Mouse (Mus musculus): ENCODE data around the gene 2610318N02Rik. TPM values are rescaled to one million over a fixed set of nuclear protein-coding genes. Genes with fewer than 3 reads are reported as not detected.

2610318N02Rik gene
- polyA plus RNA-seq, 1 experiment from 2014 or later: 54.8 TPM

GRCm38 (mm10) chr16:17137355-17137754 is 12.4 kb upstream of the 2610318N02Rik start:
- Histone ChIP-seq H3K4me2 (no peak overlapping the region), H3K4me3 (no peak overlapping the region), H3K27me3 (no peaks in the 10 kb centered on the region), H3K36me3 (0 out of 2 replicates have a peak, but pooled peaks cover 4% of the 10 kb centered on the region), H3K4me1 (peaks cover 5% of the 10 kb centered on the region), H3K9ac (no peak overlapping the region), H3K9me3 (no peaks in the 10 kb centered on the region), H3K27ac (no peak overlapping the region)
- ATAC-seq (ENCODE audit: insufficient number of reproducible peaks, insufficient read depth, low FRiP score, low TSS enrichment, low read depth): no peak
- 76% methylated on average over 15 of the region's 15 CpGs for WGBS

GRCm38 (mm10) chr16:17132906-17133200 is 7.9 kb upstream of the 2610318N02Rik start:
- 32% methylated on average over 7 of the region's 7 CpGs for WGBS
- Histone ChIP-seq H3K4me2 (peak overlapping the region; percentile 96), H3K36me3 (0 out of 2 replicates have a peak, but pooled peaks cover 3% of the 10 kb centered on the region), H3K27ac (no peak overlapping the region; the same call in 1 of the 2 replicates), H3K9me3 (no peaks in the 10 kb centered on the region), H3K27me3 (no peaks in the 10 kb centered on the region), H3K4me3 (peak overlapping the region; percentile 80), H3K4me1 (peaks cover 18% of the 10 kb centered on the region), H3K9ac (peak overlapping the region; percentile 62)
- no peak for ATAC-seq (ENCODE audit: insufficient number of reproducible peaks, insufficient read depth, low FRiP score, low TSS enrichment, low read depth)

DNA sequence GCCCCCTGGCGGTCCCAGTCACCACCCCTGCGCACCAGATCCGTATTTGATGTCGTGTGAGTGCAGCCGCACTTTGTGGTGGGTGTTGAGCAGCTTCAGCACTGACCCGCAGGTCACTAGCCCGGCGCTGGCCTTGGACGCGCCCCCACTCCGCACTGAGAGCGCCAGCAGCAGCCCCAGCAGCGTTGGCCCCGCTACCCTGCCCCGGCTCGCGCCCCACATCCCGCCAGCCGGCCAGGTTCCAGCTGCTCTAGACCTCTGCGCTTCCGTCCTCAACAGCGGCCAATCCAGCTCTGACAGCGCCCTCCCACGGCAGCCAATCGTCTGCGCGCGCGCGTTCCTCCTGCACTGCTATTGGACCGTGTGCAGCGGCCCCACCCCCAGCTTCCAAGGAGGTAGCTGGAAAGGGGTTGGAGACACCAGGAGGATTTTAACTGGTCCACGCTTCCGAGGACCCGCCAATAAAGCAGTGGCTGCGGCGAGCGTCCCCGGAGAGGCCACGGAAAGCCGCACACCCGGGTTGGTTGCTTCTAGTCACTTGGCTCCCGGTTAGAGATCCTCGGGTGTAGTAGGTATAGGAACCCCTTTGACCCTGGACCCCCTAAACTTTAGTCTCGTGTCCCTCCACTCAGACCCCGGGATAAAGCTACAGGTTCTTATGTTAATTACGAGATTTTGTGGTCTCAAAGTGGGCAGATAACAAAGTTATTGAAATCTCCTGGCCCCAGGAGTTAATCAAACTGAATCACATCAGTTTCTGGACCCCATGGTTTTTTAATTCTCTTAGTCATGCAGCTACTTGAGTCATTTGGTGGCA is 7.3 kb upstream of the 2610318N02Rik start, which contains the start of gene Sdf2l1:
Sdf2l1 (minus strand) TSS at position 295 of the 817 bp plus-strand sequence.
- Histone ChIP-seq H3K36me3 (0 out of 2 replicates have a peak, but pooled peaks cover 3% of the 10 kb centered on the region), H3K9ac (peak within 1 kb of the TSS; percentile 79), H3K27me3 (no peaks in the 10 kb centered on the region), H3K9me3 (no peaks in the 10 kb centered on the region), H3K4me1 (peaks cover 18% of the 10 kb centered on the region), H3K27ac (peak within 1 kb of the TSS; percentile 79), H3K4me3 (peak within 1 kb of the TSS; percentile 80), H3K4me2 (peak within 1 kb of the TSS; percentile 96)
- ATAC-seq (ENCODE audit: insufficient number of reproducible peaks, insufficient read depth, low FRiP score, low TSS enrichment, low read depth): peak; percentile 97
- WGBS: under 1% methylated on average over 47 of the region's 47 CpGs

DNA sequence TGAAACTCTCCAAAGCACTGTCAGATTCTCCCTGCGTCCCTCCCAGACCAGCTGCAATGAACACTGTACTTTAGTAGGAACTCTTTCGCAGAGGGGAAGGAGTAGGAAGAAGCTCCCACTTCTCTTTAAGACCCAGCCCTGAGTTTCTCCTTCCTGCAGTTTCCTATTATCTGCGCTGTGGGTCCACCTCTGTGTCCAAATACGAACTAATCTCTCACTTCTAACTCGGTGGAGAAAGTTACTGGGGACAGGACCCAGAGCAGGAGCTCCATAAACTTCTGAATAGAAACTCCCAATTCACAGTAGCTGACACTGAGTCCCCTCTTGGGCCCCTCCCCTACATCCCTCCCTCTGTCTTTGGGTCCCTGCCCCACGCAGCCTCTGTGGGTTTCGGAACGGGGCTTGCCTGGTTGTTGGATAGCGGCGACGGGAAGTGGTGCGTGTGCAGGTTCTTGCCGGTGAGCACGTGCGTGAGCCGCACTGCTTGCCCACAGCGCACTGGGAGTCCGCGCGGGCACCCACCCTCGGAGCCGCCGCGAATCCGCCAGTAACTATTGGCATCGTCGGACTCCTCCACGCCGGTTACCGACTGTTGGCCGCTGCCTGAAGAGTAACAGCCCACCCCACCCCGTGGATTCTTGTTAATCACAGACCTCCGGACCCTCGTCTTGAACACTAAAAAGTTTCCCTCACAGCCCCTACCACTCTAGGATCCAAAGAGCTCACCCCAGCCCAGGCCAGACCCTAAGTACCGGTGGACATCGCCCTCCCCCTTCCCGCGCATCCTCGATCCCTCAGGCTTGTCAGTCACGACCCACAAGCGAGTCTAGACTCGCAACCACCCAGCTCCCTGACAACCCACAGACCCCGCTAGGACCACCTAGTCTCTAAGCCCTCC is 6.5 kb upstream of the 2610318N02Rik start:
- H3K27me3 ChIP-seq: no peaks in the 10 kb centered on the region
- 3% methylated on average over 43 of the region's 43 CpGs for WGBS
- peak overlapping the region; percentile 79 for H3K27ac ChIP-seq
- 0 out of 2 replicates have a peak, but pooled peaks cover 3% of the 10 kb centered on the region for H3K36me3 ChIP-seq
- H3K9me3 ChIP-seq: no peaks in the 10 kb centered on the region
- ATAC-seq (ENCODE audit: insufficient number of reproducible peaks, insufficient read depth, low FRiP score, low TSS enrichment, low read depth): no peak; the same call in 1 of the 2 replicates
- peak overlapping the region; percentile 96 for H3K4me2 ChIP-seq
- H3K4me1 ChIP-seq: peaks cover 18% of the 10 kb centered on the region
- H3K4me3 ChIP-seq: peak overlapping the region; percentile 80
- H3K9ac ChIP-seq: peak overlapping the region; percentile 79

DNA sequence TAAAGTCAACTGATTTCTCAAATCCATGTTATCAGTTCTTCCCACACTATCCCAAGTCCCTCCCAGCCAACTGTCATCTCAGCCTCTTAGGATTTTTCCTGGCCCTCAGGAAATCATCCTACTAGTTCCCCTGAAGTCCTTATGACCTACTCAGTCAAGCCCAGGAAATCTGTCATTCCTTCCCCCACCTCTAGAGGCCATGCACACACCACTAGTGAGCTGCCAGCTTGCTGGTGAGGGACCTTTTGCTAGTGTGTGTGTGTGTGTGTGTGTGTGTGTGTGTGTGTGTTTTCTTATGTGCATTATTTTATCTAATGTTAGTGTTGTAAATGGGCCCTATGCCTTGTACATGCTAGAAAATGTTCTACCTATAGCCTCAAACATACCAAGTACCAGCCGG is 2.3 kb upstream of the 2610318N02Rik start:
- no peak overlapping the region for H3K27ac ChIP-seq
- H3K9ac ChIP-seq: no peak overlapping the region
- ATAC-seq (ENCODE audit: insufficient number of reproducible peaks, insufficient read depth, low FRiP score, low TSS enrichment, low read depth): no peak
- 97% methylated on average over 1 of the region's 1 CpGs for WGBS
- H3K4me3 ChIP-seq: no peak overlapping the region
- H3K36me3 ChIP-seq: peaks cover 11% of the 10 kb centered on the region
- H3K4me2 ChIP-seq: no peak overlapping the region
- peaks cover 48% of the 10 kb centered on the region for H3K4me1 ChIP-seq
- no peaks in the 10 kb centered on the region for H3K27me3 ChIP-seq
- no peaks in the 10 kb centered on the region for H3K9me3 ChIP-seq

DNA sequence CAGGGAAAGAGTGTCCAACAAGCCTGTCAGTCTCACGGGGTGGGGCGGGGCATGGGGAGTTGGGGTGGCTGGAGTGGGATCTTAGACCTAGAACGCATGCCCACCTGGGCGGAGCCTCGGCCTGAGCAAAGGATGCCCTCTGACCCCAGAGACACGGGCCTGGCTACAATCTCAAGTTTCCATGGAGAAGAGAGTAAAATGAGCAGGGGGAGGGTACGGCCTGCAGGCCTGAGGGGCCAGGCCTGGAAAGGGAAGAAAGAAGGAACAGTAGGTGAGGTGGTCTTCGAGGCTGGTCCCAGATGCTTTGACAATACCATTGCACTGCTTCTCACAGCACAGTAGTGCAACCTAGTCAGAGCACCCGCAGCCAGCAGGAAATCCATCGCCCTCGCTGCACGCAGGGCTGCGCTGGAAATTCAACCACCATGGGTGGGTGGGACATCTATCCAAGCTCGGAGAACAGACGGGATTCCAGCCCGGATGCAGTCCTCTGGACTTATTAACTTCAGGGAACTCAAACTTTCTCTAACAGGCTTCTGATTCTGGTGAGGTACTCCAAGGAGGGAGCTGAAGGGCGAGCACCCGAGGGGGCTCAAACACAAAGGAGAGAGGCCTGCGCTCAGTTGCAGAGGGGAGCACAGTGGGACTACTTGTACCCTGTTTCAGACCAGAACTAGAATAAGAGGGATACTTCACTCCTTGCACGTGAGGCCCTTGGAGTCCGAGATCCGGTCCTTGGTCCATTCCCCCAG is 672 bp downstream of the 2610318N02Rik start:
- Histone ChIP-seq H3K27me3 (no peaks in the 10 kb centered on the region), H3K9ac (peak overlapping the region; percentile 78), H3K4me1 (peaks cover 39% of the 10 kb centered on the region), H3K36me3 (peaks cover 37% of the 10 kb centered on the region), H3K27ac (peak overlapping the region; percentile 68), H3K4me2 (peak overlapping the region; percentile 78), H3K9me3 (no peaks in the 10 kb centered on the region), H3K4me3 (peak overlapping the region; percentile 56)
- peak; percentile 33; the same call in 1 of the 2 replicates for ATAC-seq (ENCODE audit: insufficient number of reproducible peaks, insufficient read depth, low FRiP score, low TSS enrichment, low read depth)
- WGBS: 3% methylated on average over 22 of the region's 22 CpGs

DNA sequence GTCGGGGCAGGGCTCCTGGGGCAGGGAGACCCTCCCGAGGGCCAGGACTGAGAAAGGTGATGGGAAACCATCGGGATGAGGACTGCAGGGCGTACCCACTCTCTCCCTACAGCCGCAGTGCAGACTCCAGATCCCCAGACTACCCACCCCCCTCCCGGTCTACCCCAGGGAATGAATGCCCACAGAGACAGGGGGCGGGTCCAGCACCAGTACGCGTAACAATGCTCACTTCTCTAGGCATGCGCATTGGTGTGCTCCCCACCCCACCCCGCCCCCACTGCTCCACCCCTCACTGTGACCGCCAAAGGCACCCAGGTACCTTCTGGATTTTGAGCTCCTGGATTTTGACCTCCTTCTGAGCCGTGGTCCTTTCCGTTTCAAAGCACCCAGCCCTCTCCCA is 3.4 kb downstream of the 2610318N02Rik start:
- no peak overlapping the region for H3K27ac ChIP-seq
- no peak overlapping the region for H3K4me3 ChIP-seq
- no peaks in the 10 kb centered on the region for H3K9me3 ChIP-seq
- peaks cover 54% of the 10 kb centered on the region for H3K36me3 ChIP-seq
- WGBS: 61% methylated on average over 14 of the region's 14 CpGs
- no peak overlapping the region for H3K4me2 ChIP-seq
- ATAC-seq (ENCODE audit: insufficient number of reproducible peaks, insufficient read depth, low FRiP score, low TSS enrichment, low read depth): no peak
- peaks cover 39% of the 10 kb centered on the region for H3K4me1 ChIP-seq
- H3K27me3 ChIP-seq: no peaks in the 10 kb centered on the region
- no peak overlapping the region for H3K9ac ChIP-seq

- no peak overlapping the region for H3K4me3 ChIP-seq
- no peak overlapping the region for H3K9ac ChIP-seq
- H3K4me2 ChIP-seq: no peak overlapping the region
- no peaks in the 10 kb centered on the region for H3K27me3 ChIP-seq
- no peak for ATAC-seq (ENCODE audit: insufficient number of reproducible peaks, insufficient read depth, low FRiP score, low TSS enrichment, low read depth)
- no peaks in the 10 kb centered on the region for H3K9me3 ChIP-seq
- WGBS: 83% methylated on average over 5 of the region's 5 CpGs
- peaks cover 5% of the 10 kb centered on the region; the same call in 1 of the 2 replicates for H3K4me1 ChIP-seq
- no peak overlapping the region for H3K27ac ChIP-seq
- H3K36me3 ChIP-seq: peaks cover 80% of the 10 kb centered on the region
Measured at GRCm38 (mm10) chr16:17117309-17117799, 7.6 kb downstream of the 2610318N02Rik start.

DNA sequence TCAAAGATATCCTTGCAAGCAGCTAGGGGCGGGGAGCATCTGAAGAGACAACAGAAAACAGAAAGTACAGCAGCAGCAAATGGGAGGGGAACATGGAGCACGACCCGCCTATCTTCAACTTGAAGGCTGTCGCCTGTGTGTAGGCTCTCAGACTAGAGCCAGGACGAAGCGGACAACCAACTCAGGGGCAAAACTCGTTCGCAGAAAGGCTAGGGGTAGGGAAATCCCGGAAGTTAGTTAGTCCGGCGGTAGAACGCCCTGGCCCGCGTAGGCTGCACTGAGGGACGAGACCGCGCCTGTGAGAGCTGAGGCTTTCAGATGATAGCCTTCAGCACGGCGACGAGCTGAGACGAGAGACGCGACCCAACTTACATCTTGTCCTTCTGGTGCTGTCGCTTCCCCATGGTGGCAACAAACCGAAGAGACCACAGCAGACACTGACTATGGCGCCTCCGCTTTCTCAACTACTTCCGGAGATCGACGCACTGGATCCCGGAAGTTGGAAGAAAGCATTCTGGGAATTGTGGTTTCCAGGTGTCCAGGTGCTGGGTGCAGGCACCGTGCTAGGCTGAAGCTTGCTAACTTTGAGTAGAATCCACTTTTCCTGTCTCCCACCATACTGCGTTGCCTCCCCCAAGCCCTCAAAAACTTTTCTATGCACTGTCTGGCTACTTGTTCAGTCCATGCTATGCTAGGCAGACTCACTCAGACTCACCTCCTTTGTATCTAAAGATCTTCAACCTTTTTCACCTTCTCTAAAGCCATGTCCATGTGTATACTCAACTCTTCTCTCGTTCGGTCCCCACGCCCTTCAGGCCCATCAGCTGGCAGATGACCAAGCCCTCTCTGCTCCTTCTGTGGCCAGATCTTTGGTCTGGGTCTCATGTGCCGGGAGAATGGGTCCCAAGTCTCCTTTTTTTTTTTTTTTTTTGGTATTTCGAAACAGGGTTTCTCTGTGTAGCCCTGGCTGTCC is 13.9 kb downstream of the 2610318N02Rik start, which contains the start of gene Ppil2:
Ppil2 (minus strand) TSS at position 487 of the 973 bp plus-strand sequence.
- 9% methylated on average over 38 of the region's 38 CpGs for WGBS
- Histone ChIP-seq H3K9me3 (no peaks in the 10 kb centered on the region), H3K4me2 (peak within 1 kb of the TSS; percentile 67), H3K27ac (peak within 1 kb of the TSS; percentile 78), H3K27me3 (no peaks in the 10 kb centered on the region), H3K4me1 (peaks cover 10% of the 10 kb centered on the region), H3K36me3 (peaks cover 54% of the 10 kb centered on the region), H3K4me3 (peak within 1 kb of the TSS; percentile 78), H3K9ac (peak within 1 kb of the TSS; percentile 84)
- ATAC-seq (ENCODE audit: insufficient number of reproducible peaks, insufficient read depth, low FRiP score, low TSS enrichment, low read depth): peak; percentile 58

DNA sequence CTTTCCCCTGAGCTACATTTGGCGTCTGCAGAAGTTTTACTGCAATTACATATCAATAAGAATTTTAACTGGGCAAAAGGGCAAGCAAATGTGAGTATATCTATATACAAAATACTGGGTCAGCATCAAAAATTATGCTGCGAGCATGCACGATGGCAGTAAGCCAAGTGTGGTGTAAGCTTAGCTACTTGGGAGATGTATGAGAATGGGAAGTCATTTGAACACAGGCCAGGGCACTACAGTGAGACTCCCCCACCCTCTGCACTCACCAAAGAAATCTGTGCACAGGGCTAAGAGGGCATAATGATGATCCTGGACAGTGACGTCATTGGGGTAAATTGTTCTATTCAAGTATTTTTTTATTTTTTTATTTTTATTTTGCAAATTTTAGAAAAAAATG is 20.4 kb downstream of the 2610318N02Rik start:
- Histone ChIP-seq H3K4me2 (no peak overlapping the region), H3K9ac (no peak overlapping the region), H3K27me3 (no peaks in the 10 kb centered on the region), H3K4me1 (peaks cover 18% of the 10 kb centered on the region), H3K4me3 (no peak overlapping the region), H3K9me3 (no peaks in the 10 kb centered on the region), H3K27ac (no peak overlapping the region), H3K36me3 (peaks cover 86% of the 10 kb centered on the region)
- no peak for ATAC-seq (ENCODE audit: insufficient number of reproducible peaks, insufficient read depth, low FRiP score, low TSS enrichment, low read depth)
- 83% methylated on average over 4 of the region's 4 CpGs for WGBS

All from embryonic facial prominence, embryonic 13.5 days (tissue).